Mouse (Mus musculus) kidney, embryonic 15.5 days (tissue): ENCODE results near the gene Cct2. TPM values are rescaled to one million over a fixed set of nuclear protein-coding genes. Genes with fewer than 3 reads are reported as not detected.
A peak's percentile ranks its signal among the peaks of the same experiment; 100 is the strongest.

ENCODE experiments used
- ATAC-seq: fragments of 200-750 bp; cut with Nextera tagmentation; replicated peaks from 2 replicates; pipeline ENCODE4 v1.8.0; 2017; ENCODE audit warnings: moderate TSS enrichment; ENCODE audit not compliant: low FRiP score
- H3K27ac ChIP-seq: fragments of 300-500 bp; sonication (generic); 2 replicates; pipeline ENCODE4 v1.5.1; 2015; ENCODE audit warnings: mild to moderate bottlenecking, inconsistent platforms
- H3K27me3 ChIP-seq: fragments of 300-500 bp; sonication (generic); 2 replicates; pipeline ENCODE4 v1.6.1; 2015; ENCODE audit warnings: inconsistent platforms
- H3K36me3 ChIP-seq: fragments of 300-500 bp; sonication (generic); 2 replicates; pipeline ENCODE4 v1.6.1; 2015; ENCODE audit warnings: inconsistent platforms
- H3K4me1 ChIP-seq: fragments of 300-500 bp; sonication (generic); 2 replicates; pipeline ENCODE4 v1.6.1; 2015; ENCODE audit warnings: inconsistent platforms
- H3K4me2 ChIP-seq: fragments of 300-500 bp; sonication (generic); 2 replicates; pipeline ENCODE4 v1.6.1; 2015; ENCODE audit warnings: moderate library complexity, mild to moderate bottlenecking, inconsistent platforms
- H3K4me3 ChIP-seq: fragments of 300-500 bp; sonication (generic); replicated peaks from 2 replicates; pipeline ENCODE4 v1.5.1; 2015; ENCODE audit warnings: mild to moderate bottlenecking, inconsistent platforms
- H3K9ac ChIP-seq: fragments of 300-500 bp; sonication (generic); 2 replicates; pipeline ENCODE4 v1.6.1; 2015; ENCODE audit warnings: mild to moderate bottlenecking, inconsistent platforms
- H3K9me3 ChIP-seq: fragments of 300-500 bp; sonication (generic); replicated peaks from 2 replicates; pipeline ENCODE4 v1.6.1; 2016; ENCODE audit warnings: inconsistent platforms
- WGBS: fragments of 180-500 bp; shearing (Covaris S2); methylation state at CpG from one replicate; pipeline ENCODE4 v1.1.7; 2015; ENCODE audit warnings: mixed read lengths; 5-methylcytosine and 5-hydroxymethylcytosine counted together
- polyA plus RNA-seq: library from polyadenylated mRNA; unstranded; fragments of >200 nt; fragmentation: Nextera tagmentation; extraction: Ambion mirVana; gene quantifications from 2 replicates; pipeline ENCODE4 v1.2.1, GENCODE M21; 2015

The Cct2 gene
- polyA plus RNA-seq = 258 and 266 TPM in 2 replicates

GRCm38 (mm10) chr10:117063254-117064021 is at the start of gene Cct2:
Cct2 (minus strand) TSS chr10:117063814.
- WGBS = 1% methylated on average over 65 of the region's 68 CpGs
- Histone ChIP-seq H3K4me1 (peaks cover 22% of the 10 kb centered on the region), H3K9ac (peak within 1 kb of the TSS; percentile 76), H3K27ac (peak within 1 kb of the TSS; percentile 86), H3K9me3 (no peaks in the 10 kb centered on the region), H3K27me3 (no peaks in the 10 kb centered on the region), H3K36me3 (peaks cover 38% of the 10 kb centered on the region), H3K4me3 (peak within 1 kb of the TSS; percentile 64), H3K4me2 (peak within 1 kb of the TSS; percentile 76)
- ATAC-seq = peak; percentile 95

- 0 out of 2 replicates have a peak, but pooled peaks have one; percentile 33 for ATAC-seq
- no peaks in the 10 kb centered on the region for H3K9me3 ChIP-seq
- WGBS = 47% methylated on average over 2 of the region's 2 CpGs
Measured at GRCm38 (mm10) chr10:117112545-117112944, 48.9 kb upstream of the Cct2 start.

GRCm38 (mm10) chr10:117111455-117111854 is 47.8 kb upstream of the Cct2 start:
- no peaks in the 10 kb centered on the region for H3K9me3 ChIP-seq
- no peak overlapping the region for H3K4me2 ChIP-seq
- WGBS = 67% methylated on average over 7 of the region's 7 CpGs
- no peak overlapping the region for H3K9ac ChIP-seq
- no peak for ATAC-seq
- H3K27me3 ChIP-seq = no peaks in the 10 kb centered on the region
- H3K4me3 ChIP-seq = no peak overlapping the region
- H3K36me3 ChIP-seq = no peaks in the 10 kb centered on the region
- peaks cover 10% of the 10 kb centered on the region; the same call in 1 of the 2 replicates for H3K4me1 ChIP-seq
- no peak overlapping the region for H3K27ac ChIP-seq

More at GRCm38 (mm10) chr10:117112545-117112944, 48.9 kb upstream of the Cct2 start:
- Histone ChIP-seq H3K36me3 (peaks cover under 1% of the 10 kb centered on the region; the same call in 1 of the 2 replicates), H3K4me1 (peaks cover 10% of the 10 kb centered on the region; the same call in 1 of the 2 replicates), H3K9ac (no peak overlapping the region), H3K4me2 (no peak overlapping the region), H3K27ac (no peak overlapping the region), H3K4me3 (no peak overlapping the region), H3K27me3 (no peaks in the 10 kb centered on the region)

- H3K4me2 ChIP-seq = no peak overlapping the region
- H3K27ac ChIP-seq = no peak overlapping the region
- peaks cover 12% of the 10 kb centered on the region; the same call in 1 of the 2 replicates for H3K4me1 ChIP-seq
- ATAC-seq = no peak
- WGBS = 57% methylated on average over 3 of the region's 3 CpGs
- no peak overlapping the region for H3K4me3 ChIP-seq
- no peaks in the 10 kb centered on the region for H3K9me3 ChIP-seq
- H3K27me3 ChIP-seq = no peaks in the 10 kb centered on the region
- no peak overlapping the region for H3K9ac ChIP-seq
- H3K36me3 ChIP-seq = no peaks in the 10 kb centered on the region
Measured at GRCm38 (mm10) chr10:117110271-117110670, 46.7 kb upstream of the Cct2 start.

- Histone ChIP-seq H3K9ac (no peak overlapping the region), H3K9me3 (no peaks in the 10 kb centered on the region), H3K27ac (no peak overlapping the region), H3K4me2 (no peak overlapping the region), H3K36me3 (no peaks in the 10 kb centered on the region), H3K4me1 (peaks cover 12% of the 10 kb centered on the region; the same call in 1 of the 2 replicates), H3K4me3 (no peak overlapping the region), H3K27me3 (no peaks in the 10 kb centered on the region)
- 27% methylated on average over 3 of the region's 3 CpGs for WGBS
- no peak for ATAC-seq
Measured at GRCm38 (mm10) chr10:117106686-117107085, 43.1 kb upstream of the Cct2 start.

- Histone ChIP-seq H3K27ac (no peak overlapping the region), H3K4me2 (no peak overlapping the region)
Measured at GRCm38 (mm10) chr10:117106244-117106643, 42.6 kb upstream of the Cct2 start.

GRCm38 (mm10) chr10:117105015-117105414 is 41.4 kb upstream of the Cct2 start:
- 0 out of 2 replicates have a peak, but pooled peaks cover 3% of the 10 kb centered on the region for H3K36me3 ChIP-seq
- 78% methylated on average over 4 of the region's 4 CpGs for WGBS
- ATAC-seq = no peak
- no peak overlapping the region for H3K27ac ChIP-seq
- no peak overlapping the region for H3K4me3 ChIP-seq
- H3K27me3 ChIP-seq = no peaks in the 10 kb centered on the region
- H3K9ac ChIP-seq = no peak overlapping the region
- no peaks in the 10 kb centered on the region for H3K9me3 ChIP-seq
- no peak overlapping the region for H3K4me2 ChIP-seq
- peaks cover 9% of the 10 kb centered on the region; the same call in 1 of the 2 replicates for H3K4me1 ChIP-seq

More at GRCm38 (mm10) chr10:117106244-117106643, 42.6 kb upstream of the Cct2 start:
- Histone ChIP-seq H3K36me3 (no peaks in the 10 kb centered on the region), H3K4me1 (peaks cover 12% of the 10 kb centered on the region; the same call in 1 of the 2 replicates), H3K9ac (no peak overlapping the region), H3K27me3 (no peaks in the 10 kb centered on the region), H3K4me3 (no peak overlapping the region), H3K9me3 (no peaks in the 10 kb centered on the region)
- ATAC-seq = peak; percentile 74
- 26% methylated on average over 4 of the region's 4 CpGs for WGBS

GRCm38 (mm10) chr10:117103854-117104598 is 40.4 kb upstream of the Cct2 start:
- Histone ChIP-seq H3K4me3 (no peak overlapping the region), H3K9me3 (no peaks in the 10 kb centered on the region), H3K36me3 (0 out of 2 replicates have a peak, but pooled peaks cover 3% of the 10 kb centered on the region), H3K4me1 (peaks cover 8% of the 10 kb centered on the region; the same call in 1 of the 2 replicates), H3K4me2 (no peak overlapping the region), H3K9ac (no peak overlapping the region), H3K27ac (no peak overlapping the region), H3K27me3 (no peaks in the 10 kb centered on the region)
- ATAC-seq = no peak

- 81% methylated on average over 5 of the region's 5 CpGs for WGBS
- Histone ChIP-seq H3K4me2 (no peak overlapping the region), H3K36me3 (peaks cover 8% of the 10 kb centered on the region; the same call in 1 of the 2 replicates), H3K4me3 (no peak overlapping the region), H3K9ac (no peak overlapping the region), H3K27ac (no peak overlapping the region), H3K4me1 (0 out of 2 replicates have a peak, but pooled peaks cover 3% of the 10 kb centered on the region), H3K27me3 (no peaks in the 10 kb centered on the region), H3K9me3 (no peaks in the 10 kb centered on the region)
- no peak for ATAC-seq
Measured at GRCm38 (mm10) chr10:117100175-117100574, 36.6 kb upstream of the Cct2 start.

GRCm38 (mm10) chr10:117097116-117097698 is 33.6 kb upstream of the Cct2 start:
- H3K9me3 ChIP-seq = no peaks in the 10 kb centered on the region
- H3K36me3 ChIP-seq = peaks cover 16% of the 10 kb centered on the region
- no peak overlapping the region for H3K27ac ChIP-seq
- H3K27me3 ChIP-seq = no peaks in the 10 kb centered on the region
- 77% methylated on average over 2 of the region's 2 CpGs for WGBS
- no peak overlapping the region for H3K9ac ChIP-seq
- peak; percentile 47; the same call in 1 of the 2 replicates for ATAC-seq
- no peak overlapping the region for H3K4me2 ChIP-seq
- no peak overlapping the region for H3K4me3 ChIP-seq
- H3K4me1 ChIP-seq = peaks cover 9% of the 10 kb centered on the region

- H3K36me3 ChIP-seq = peaks cover 21% of the 10 kb centered on the region
- H3K4me3 ChIP-seq = no peak overlapping the region
- H3K4me1 ChIP-seq = peaks cover 9% of the 10 kb centered on the region
- H3K9ac ChIP-seq = no peak overlapping the region
- 94% methylated on average over 6 of the region's 6 CpGs for WGBS
- no peaks in the 10 kb centered on the region for H3K27me3 ChIP-seq
- no peak for ATAC-seq
- H3K27ac ChIP-seq = no peak overlapping the region
- no peaks in the 10 kb centered on the region for H3K9me3 ChIP-seq
- no peak overlapping the region for H3K4me2 ChIP-seq
Measured at GRCm38 (mm10) chr10:117096096-117096495, 32.5 kb upstream of the Cct2 start.
